Mouse (Mus musculus): ENCODE results near the gene Tbc1d16. TPM values are rescaled to one million over a fixed set of nuclear protein-coding genes. Genes with fewer than 3 reads are reported as not detected.

The Tbc1d16 gene
- total RNA-seq, 2 experiments from 2014 or later = 111 to 115 TPM

GRCm38 (mm10) chr11:119180824-119181582 lies 47.3 kb downstream of the Tbc1d16 start:
- DNase-seq (ENCODE audit: low spot score in 2 of 2) = no peak

GRCm38 (mm10) chr11:119178317-119178716 lies 50.0 kb downstream of the Tbc1d16 start:
- DNase-seq (ENCODE audit: low spot score in 2 of 2) = no peak

- DNase-seq (ENCODE audit: low spot score in 2 of 2) = no peak
Observed at GRCm38 (mm10) chr11:119176389-119177179, 51.7 kb downstream of the Tbc1d16 start.

GRCm38 (mm10) chr11:119171588-119171987 lies 56.7 kb downstream of the Tbc1d16 start:
- DNase-seq (ENCODE audit: low spot score in 2 of 2) = no peak

GRCm38 (mm10) chr11:119168851-119169250 lies 59.4 kb downstream of the Tbc1d16 start:
- no peak for DNase-seq (ENCODE audit: low spot score in 2 of 2)

GRCm38 (mm10) chr11:119165995-119166394 lies 62.3 kb downstream of the Tbc1d16 start:
- no peak for DNase-seq (ENCODE audit: low spot score in 2 of 2)

- no peak for DNase-seq (ENCODE audit: low spot score in 2 of 2)
Observed at GRCm38 (mm10) chr11:119164375-119164774, 63.9 kb downstream of the Tbc1d16 start.

- no peak for DNase-seq (ENCODE audit: low spot score in 2 of 2)
Observed at GRCm38 (mm10) chr11:119163734-119163992, 64.6 kb downstream of the Tbc1d16 start.

- DNase-seq (ENCODE audit: low spot score in 2 of 2) = no peak
Observed at GRCm38 (mm10) chr11:119162959-119163733, 65.2 kb downstream of the Tbc1d16 start.

- no peak for DNase-seq (ENCODE audit: low spot score in 2 of 2)
Observed at GRCm38 (mm10) chr11:119161665-119162064, 66.6 kb downstream of the Tbc1d16 start.

- DNase-seq (ENCODE audit: low spot score in 2 of 2) = no peak
Observed at GRCm38 (mm10) chr11:119160050-119160449, 68.2 kb downstream of the Tbc1d16 start.

GRCm38 (mm10) chr11:119159496-119159895 lies 68.8 kb downstream of the Tbc1d16 start:
- no peak for DNase-seq (ENCODE audit: low spot score in 2 of 2)

GRCm38 (mm10) chr11:119157377-119158189 lies 70.7 kb downstream of the Tbc1d16 start:
- DNase-seq (ENCODE audit: low spot score in 2 of 2) = no peak

GRCm38 (mm10) chr11:119156481-119157254 lies 71.6 kb downstream of the Tbc1d16 start:
- DNase-seq (ENCODE audit: low spot score in 2 of 2) = peak; percentile 28 to 56

GRCm38 (mm10) chr11:119155638-119156480 lies 72.4 kb downstream of the Tbc1d16 start:
- no peak for DNase-seq (ENCODE audit: low spot score in 2 of 2)

GRCm38 (mm10) chr11:119152321-119152831 lies 75.9 kb downstream of the Tbc1d16 start:
- DNase-seq (ENCODE audit: low spot score in 2 of 2) = no peak

- no peak for DNase-seq (ENCODE audit: low spot score in 2 of 2)
Observed at GRCm38 (mm10) chr11:119151073-119151607, 77.2 kb downstream of the Tbc1d16 start.

- no peak for DNase-seq (ENCODE audit: low spot score in 2 of 2)
Observed at GRCm38 (mm10) chr11:119150442-119150841, 77.9 kb downstream of the Tbc1d16 start.

- no peak for DNase-seq (ENCODE audit: low spot score in 2 of 2)
Observed at GRCm38 (mm10) chr11:119148829-119149228, 79.5 kb downstream of the Tbc1d16 start.

All from layer of hippocampus, postnatal 10 days (tissue).